Mouse (Mus musculus): ENCODE results near the gene Gm17622. TPM values are rescaled to one million over a fixed set of nuclear protein-coding genes. Genes with fewer than 3 reads are reported as not detected.

The Gm17622 gene
- polyA plus RNA-seq, 1 experiment from 2014 or later: not detected

DNA sequence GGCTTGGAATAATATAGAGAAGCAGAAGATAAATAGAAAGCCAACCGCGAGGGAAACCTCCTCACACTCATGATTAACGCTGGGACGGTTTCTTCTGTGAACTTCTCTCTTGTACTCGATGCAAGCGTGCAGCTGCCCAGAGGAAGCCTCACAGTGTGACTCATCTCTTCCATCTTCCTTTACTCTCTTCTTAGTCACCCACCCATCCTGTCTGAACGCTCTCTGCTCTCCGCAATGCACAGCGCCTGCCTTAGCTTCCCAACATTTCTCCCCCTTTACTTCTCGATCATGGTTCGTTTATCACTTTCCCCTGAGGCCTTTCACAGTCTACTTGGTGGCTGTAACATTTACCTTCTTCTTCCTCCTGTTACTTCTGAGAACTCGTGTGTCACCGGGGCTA, 20.1 kb downstream of the Gm17622 start:
- Histone ChIP-seq H3K9me3 (replicated peaks) (no peaks in the 10 kb centered on the region), H3K9ac (no peak overlapping the region), H3K4me3 (no peak overlapping the region), H3K36me3 (no peaks in the 10 kb centered on the region), H3K4me1 (replicated peaks) (peaks cover 10% of the 10 kb centered on the region; the same call in 1 of the 2 replicates), H3K27ac (ENCODE audit: poor library complexity, severe bottlenecking) (peak overlapping the region; percentile 65; the same call in 1 of the 2 replicates), H3K27me3 (replicated peaks) (no peaks in the 10 kb centered on the region), H3K4me2 (no peak overlapping the region)
- 59% methylated on average over 13 of the region's 13 CpGs for WGBS
- peak; percentile 82 for ATAC-seq (ENCODE audit: insufficient number of reproducible peaks, low FRiP score)

DNA sequence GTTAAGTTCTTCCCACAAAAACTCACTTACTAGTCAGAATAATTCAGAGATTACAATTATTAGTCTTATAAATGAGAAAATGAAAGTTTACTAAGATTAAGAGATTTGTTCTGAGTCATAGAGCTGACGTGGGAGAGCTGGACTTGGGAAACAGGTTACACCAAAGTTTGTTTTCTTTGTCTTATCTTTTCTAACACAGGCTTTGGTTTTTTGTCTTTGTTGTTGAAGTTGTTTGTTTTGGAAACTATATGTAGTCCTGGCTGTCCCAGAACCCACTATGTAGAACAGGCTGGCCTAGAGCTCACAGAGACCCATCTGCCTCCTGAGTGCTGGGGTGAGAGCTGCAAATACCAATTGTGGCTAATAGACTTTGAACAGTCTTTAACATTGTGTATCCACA, 20.7 kb downstream of the Gm17622 start:
- H3K4me1 ChIP-seq (replicated peaks): peaks cover 10% of the 10 kb centered on the region; the same call in 1 of the 2 replicates
- ATAC-seq (ENCODE audit: insufficient number of reproducible peaks, low FRiP score): no peak
- 0 out of 2 replicates have a peak overlapping the region, but pooled peaks have one; percentile 55 for H3K27ac ChIP-seq (ENCODE audit: poor library complexity, severe bottlenecking)
- H3K4me3 ChIP-seq: no peak overlapping the region
- H3K9me3 ChIP-seq (replicated peaks): no peaks in the 10 kb centered on the region
- no peak overlapping the region for H3K4me2 ChIP-seq
- no peaks in the 10 kb centered on the region for H3K27me3 ChIP-seq (replicated peaks)
- H3K36me3 ChIP-seq: peaks cover 2% of the 10 kb centered on the region
- H3K9ac ChIP-seq: no peak overlapping the region
- WGBS: 67% methylated on average over 1 of the region's 1 CpGs

DNA sequence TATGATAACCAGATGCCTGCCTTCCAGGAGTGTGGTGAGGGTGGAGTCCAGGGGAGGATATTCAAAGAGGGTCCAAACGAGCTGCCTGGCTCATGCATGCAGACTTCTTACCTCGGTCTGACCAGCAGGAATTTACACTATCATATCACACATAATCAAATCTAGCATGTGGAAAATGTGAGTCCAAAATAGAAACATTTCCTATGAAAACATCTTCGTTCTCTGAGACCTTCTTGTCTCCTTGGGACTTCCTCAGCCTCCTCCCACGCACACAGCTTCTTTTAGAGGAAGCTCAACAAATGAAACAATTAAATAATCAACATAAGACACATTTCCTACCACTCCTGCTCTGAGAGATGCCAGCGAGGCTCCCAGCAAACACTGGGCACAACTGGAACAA, 21.4 kb downstream of the Gm17622 start:
- no peak for ATAC-seq (ENCODE audit: insufficient number of reproducible peaks, low FRiP score)
- Histone ChIP-seq H3K9ac (no peak overlapping the region), H3K4me2 (no peak overlapping the region), H3K4me3 (no peak overlapping the region), H3K27ac (ENCODE audit: poor library complexity, severe bottlenecking) (0 out of 2 replicates have a peak overlapping the region, but pooled peaks have one; percentile 21), H3K4me1 (replicated peaks) (peaks cover 10% of the 10 kb centered on the region; the same call in 1 of the 2 replicates), H3K36me3 (peaks cover 9% of the 10 kb centered on the region), H3K27me3 (replicated peaks) (no peaks in the 10 kb centered on the region), H3K9me3 (replicated peaks) (no peaks in the 10 kb centered on the region)
- 46% methylated on average over 5 of the region's 5 CpGs for WGBS

DNA sequence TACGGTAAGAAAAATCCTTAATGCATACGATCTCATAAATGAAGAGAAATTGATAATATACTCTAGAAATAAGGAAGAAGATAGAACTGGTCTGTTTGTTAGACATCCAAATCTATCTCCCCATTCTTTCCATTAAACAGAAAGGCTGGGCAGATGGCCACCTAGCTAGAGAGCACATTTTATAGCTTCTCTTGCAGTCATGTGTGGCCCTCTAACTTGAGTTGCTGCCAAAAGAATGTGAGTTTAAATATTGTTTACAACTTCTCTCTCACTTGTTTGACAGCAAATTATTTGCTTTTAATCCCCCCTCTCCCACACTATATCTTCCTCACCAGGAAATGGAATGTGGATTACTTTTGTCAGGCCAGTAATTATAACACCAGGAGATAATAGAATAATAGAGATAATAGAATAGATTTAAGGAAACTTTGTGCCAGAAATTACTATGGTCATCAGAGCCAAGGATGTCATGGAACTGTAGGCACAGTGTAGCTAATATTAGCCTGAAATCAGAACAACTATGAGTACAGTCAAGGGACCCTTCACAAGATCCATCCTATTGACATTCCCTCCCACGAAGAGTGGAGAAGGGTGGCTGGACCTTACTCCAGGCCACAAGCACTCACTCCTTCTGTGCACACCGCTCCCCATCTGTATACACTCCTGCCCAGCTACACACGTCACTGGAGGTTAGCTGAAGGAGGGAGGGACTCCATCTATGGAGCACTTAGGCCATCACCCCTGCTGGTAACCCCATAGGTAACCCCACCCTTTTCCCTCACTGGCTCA, 23.8 kb downstream of the Gm17622 start:
- WGBS: 88% methylated on average over 5 of the region's 5 CpGs
- no peak for ATAC-seq (ENCODE audit: insufficient number of reproducible peaks, low FRiP score)

DNA sequence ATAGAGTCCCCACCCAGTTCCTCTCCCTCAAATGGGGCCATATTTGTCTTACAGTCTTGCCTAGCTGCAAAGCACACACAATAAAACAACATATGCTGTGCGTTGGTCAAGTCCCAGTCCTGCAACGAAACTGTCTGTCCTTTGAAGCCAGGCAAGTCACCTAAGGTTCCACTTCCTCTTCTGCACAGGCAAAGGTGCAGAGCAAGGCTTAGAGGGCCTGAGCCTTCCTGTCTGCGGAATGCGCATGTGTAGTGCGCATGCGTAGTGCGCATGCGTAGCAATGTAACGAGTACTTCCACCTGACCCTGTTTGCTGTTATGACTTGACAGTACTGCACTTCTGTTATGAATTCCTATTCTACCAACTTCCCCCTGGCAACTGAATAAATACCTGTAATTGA, 25.7 kb downstream of the Gm17622 start:
- 96% methylated on average over 9 of the region's 9 CpGs for WGBS
- Histone ChIP-seq H3K9me3 (replicated peaks) (no peaks in the 10 kb centered on the region), H3K4me3 (no peak overlapping the region), H3K27ac (ENCODE audit: poor library complexity, severe bottlenecking) (no peak overlapping the region), H3K4me1 (replicated peaks) (peaks cover 5% of the 10 kb centered on the region; the same call in 1 of the 2 replicates), H3K36me3 (peaks cover 11% of the 10 kb centered on the region), H3K27me3 (replicated peaks) (no peaks in the 10 kb centered on the region), H3K9ac (no peak overlapping the region), H3K4me2 (no peak overlapping the region)
- ATAC-seq (ENCODE audit: insufficient number of reproducible peaks, low FRiP score): no peak

More for the DNA sequence above, 23.8 kb downstream of the Gm17622 start:
- no peak overlapping the region for H3K4me3 ChIP-seq
- H3K9me3 ChIP-seq (replicated peaks): no peaks in the 10 kb centered on the region
- no peak overlapping the region for H3K9ac ChIP-seq
- H3K4me2 ChIP-seq: no peak overlapping the region
- no peaks in the 10 kb centered on the region for H3K27me3 ChIP-seq (replicated peaks)
- peaks cover 11% of the 10 kb centered on the region for H3K36me3 ChIP-seq
- no peak overlapping the region for H3K27ac ChIP-seq (ENCODE audit: poor library complexity, severe bottlenecking)
- H3K4me1 ChIP-seq (replicated peaks): peaks cover 10% of the 10 kb centered on the region; the same call in 1 of the 2 replicates

DNA sequence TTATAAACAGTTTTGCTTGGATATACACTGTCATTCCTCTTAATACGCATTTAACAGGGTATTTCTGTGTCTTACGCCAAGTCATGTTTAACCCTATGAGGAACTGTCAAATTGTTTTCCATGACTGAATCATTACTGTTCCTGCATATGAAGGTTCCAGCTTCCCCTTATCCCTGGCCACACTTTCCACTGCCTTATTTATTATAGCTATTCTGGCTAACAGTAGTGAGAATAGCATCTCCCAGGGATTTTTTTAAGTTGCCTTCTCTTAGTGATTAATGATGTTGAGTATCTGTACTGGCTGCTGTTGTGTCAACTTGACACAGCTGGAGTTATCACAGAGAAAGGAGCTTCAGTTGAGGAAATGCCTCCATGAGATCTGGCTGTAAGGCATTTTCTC, 26.8 kb downstream of the Gm17622 start:
- WGBS: 89% methylated on average over 2 of the region's 2 CpGs
- Histone ChIP-seq H3K9ac (no peak overlapping the region), H3K27me3 (replicated peaks) (no peaks in the 10 kb centered on the region), H3K4me3 (no peak overlapping the region), H3K27ac (ENCODE audit: poor library complexity, severe bottlenecking) (no peak overlapping the region), H3K36me3 (peaks cover 11% of the 10 kb centered on the region), H3K9me3 (replicated peaks) (no peaks in the 10 kb centered on the region), H3K4me1 (replicated peaks) (no peaks in the 10 kb centered on the region), H3K4me2 (no peak overlapping the region)
- ATAC-seq (ENCODE audit: insufficient number of reproducible peaks, low FRiP score): no peak

DNA sequence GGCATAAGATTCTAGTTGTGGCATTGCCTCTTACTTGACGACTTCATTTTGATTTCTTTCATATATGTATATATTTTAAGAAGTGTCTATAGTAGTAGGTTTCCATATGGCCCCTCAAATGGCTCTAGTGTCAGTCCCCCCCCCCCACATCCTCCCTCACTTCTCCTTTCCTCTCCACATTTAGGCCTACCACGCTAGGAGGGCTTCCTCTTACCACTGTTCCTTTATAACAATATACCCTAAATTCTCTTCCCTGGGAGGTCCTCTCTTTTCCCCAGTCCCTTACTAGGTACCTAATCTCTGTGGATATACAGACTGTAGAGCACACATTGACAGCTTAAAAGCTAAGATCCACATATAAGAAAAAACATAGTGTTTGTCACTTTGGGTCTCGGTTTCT, 30.8 kb downstream of the Gm17622 start:
- H3K36me3 ChIP-seq: peaks cover 8% of the 10 kb centered on the region

DNA sequence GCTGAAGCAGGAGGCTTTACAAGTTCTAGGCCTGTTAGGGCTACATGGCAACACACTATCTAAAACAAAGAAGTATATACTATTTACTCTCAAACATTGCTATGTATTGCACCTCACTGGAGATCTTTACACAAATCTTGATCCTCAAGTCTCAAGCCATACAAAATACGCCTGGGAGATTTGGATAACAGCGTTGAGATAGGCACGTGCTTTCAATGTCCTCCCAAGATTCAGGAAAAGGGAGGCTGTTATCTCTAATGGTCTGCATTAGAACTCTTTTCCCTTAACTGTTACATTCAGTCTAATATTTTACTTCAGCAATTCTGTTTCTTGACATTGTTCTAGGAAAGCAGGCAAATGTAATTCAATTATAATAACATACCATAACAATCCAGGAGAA, 36.5 kb downstream of the Gm17622 start:
- 76% methylated on average over 3 of the region's 3 CpGs for WGBS
- H3K9me3 ChIP-seq (replicated peaks): peaks cover 6% of the 10 kb centered on the region; the same call in 1 of the 2 replicates
- no peaks in the 10 kb centered on the region for H3K4me1 ChIP-seq (replicated peaks)
- H3K36me3 ChIP-seq: peaks cover 3% of the 10 kb centered on the region
- H3K9ac ChIP-seq: no peak overlapping the region
- H3K4me2 ChIP-seq: no peak overlapping the region
- no peak overlapping the region for H3K4me3 ChIP-seq
- no peak overlapping the region for H3K27ac ChIP-seq (ENCODE audit: poor library complexity, severe bottlenecking)
- ATAC-seq (ENCODE audit: insufficient number of reproducible peaks, low FRiP score): no peak
- H3K27me3 ChIP-seq (replicated peaks): no peaks in the 10 kb centered on the region

More for the DNA sequence above, 30.8 kb downstream of the Gm17622 start:
- Histone ChIP-seq H3K4me2 (no peak overlapping the region), H3K27ac (ENCODE audit: poor library complexity, severe bottlenecking) (no peak overlapping the region), H3K9ac (no peak overlapping the region), H3K4me3 (no peak overlapping the region), H3K4me1 (replicated peaks) (no peaks in the 10 kb centered on the region), H3K27me3 (replicated peaks) (no peaks in the 10 kb centered on the region), H3K9me3 (replicated peaks) (no peaks in the 10 kb centered on the region)
- no peak for ATAC-seq (ENCODE audit: insufficient number of reproducible peaks, low FRiP score)
- 85% methylated on average over 3 of the region's 3 CpGs for WGBS

DNA sequence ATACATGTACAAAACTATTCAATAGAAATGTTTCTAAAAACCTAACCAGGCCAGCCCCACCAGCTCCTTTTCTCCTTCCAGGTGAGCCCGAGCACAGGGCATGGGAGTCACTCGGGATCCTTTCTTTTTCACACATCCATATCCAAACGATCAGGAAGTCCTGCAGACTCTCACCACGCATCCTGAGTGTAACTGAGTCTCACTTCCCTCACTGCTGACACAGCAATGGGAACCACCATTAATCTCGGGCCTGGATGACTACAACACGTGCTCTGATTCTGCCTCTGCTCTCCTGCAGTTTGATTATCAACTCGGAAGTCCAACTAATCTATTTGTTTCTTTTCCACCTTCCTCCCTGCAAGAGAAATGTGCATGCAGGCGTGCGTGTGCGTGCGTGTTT, 37.3 kb downstream of the Gm17622 start:
- ATAC-seq (ENCODE audit: insufficient number of reproducible peaks, low FRiP score): no peak
- WGBS: 81% methylated on average over 11 of the region's 11 CpGs
- H3K4me2 ChIP-seq: no peak overlapping the region

DNA sequence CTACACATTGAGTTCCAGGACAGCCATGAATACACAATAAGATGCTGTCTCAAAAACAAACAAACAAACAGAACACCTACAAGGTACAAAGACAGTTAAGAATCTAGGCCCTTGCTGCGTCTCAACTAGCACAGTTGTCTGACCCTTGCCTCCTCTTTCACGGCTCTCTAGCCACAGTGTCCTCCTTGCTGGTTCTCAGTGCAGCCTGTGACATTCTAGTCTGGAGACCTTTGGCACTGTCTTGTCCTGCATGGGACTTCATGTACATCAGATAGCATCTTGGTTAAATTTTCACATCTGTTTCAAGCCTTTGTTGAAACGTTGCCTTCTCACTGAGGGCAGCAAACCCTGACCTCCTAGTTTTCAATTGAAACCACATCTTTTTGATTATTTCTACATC, 38.2 kb downstream of the Gm17622 start:
- H3K4me2 ChIP-seq: no peak overlapping the region
- 90% methylated on average over 3 of the region's 3 CpGs for WGBS
- H3K4me3 ChIP-seq: no peak overlapping the region
- H3K9me3 ChIP-seq (replicated peaks): peaks cover 6% of the 10 kb centered on the region; the same call in 1 of the 2 replicates
- no peak overlapping the region for H3K9ac ChIP-seq
- ATAC-seq (ENCODE audit: insufficient number of reproducible peaks, low FRiP score): no peak
- no peaks in the 10 kb centered on the region for H3K27me3 ChIP-seq (replicated peaks)
- H3K27ac ChIP-seq (ENCODE audit: poor library complexity, severe bottlenecking): no peak overlapping the region
- H3K4me1 ChIP-seq (replicated peaks): no peaks in the 10 kb centered on the region; the same call in 1 of the 2 replicates
- peaks cover 3% of the 10 kb centered on the region for H3K36me3 ChIP-seq

More for the DNA sequence above, 37.3 kb downstream of the Gm17622 start:
- no peak overlapping the region for H3K4me3 ChIP-seq
- peaks cover 3% of the 10 kb centered on the region for H3K36me3 ChIP-seq
- peaks cover 6% of the 10 kb centered on the region; the same call in 1 of the 2 replicates for H3K9me3 ChIP-seq (replicated peaks)
- no peak overlapping the region for H3K9ac ChIP-seq
- H3K27me3 ChIP-seq (replicated peaks): no peaks in the 10 kb centered on the region
- H3K27ac ChIP-seq (ENCODE audit: poor library complexity, severe bottlenecking): no peak overlapping the region
- H3K4me1 ChIP-seq (replicated peaks): no peaks in the 10 kb centered on the region

DNA sequence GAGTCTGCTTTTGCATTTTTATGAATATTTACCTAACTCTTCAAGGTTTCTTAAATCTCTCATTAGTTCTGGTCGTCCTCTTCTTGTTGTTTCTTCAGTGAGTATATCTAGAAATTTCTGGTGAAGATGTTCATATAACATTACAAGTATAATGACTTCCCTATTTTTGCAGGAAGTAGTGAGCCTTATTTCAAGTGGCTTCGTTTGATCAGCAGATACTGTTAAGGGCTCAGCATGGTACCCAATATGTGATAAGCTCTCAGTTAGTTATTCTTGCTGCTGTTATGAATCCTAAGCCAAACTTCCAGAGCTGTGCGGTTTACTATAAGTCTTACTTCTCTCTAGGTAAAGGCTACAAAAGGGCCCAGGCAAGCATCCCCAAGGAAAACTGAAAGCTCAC, 39.0 kb downstream of the Gm17622 start:
- WGBS: 90% methylated on average over 3 of the region's 3 CpGs

More for the DNA sequence above, 39.0 kb downstream of the Gm17622 start:
- Histone ChIP-seq H3K4me3 (no peak overlapping the region), H3K9me3 (replicated peaks) (peaks cover 6% of the 10 kb centered on the region; the same call in 1 of the 2 replicates), H3K36me3 (peaks cover 3% of the 10 kb centered on the region), H3K4me1 (replicated peaks) (no peaks in the 10 kb centered on the region; the same call in 1 of the 2 replicates), H3K9ac (no peak overlapping the region), H3K27ac (ENCODE audit: poor library complexity, severe bottlenecking) (no peak overlapping the region), H3K27me3 (replicated peaks) (no peaks in the 10 kb centered on the region), H3K4me2 (no peak overlapping the region)
- ATAC-seq (ENCODE audit: insufficient number of reproducible peaks, low FRiP score): no peak

All from heart, embryonic 12.5 days (tissue).